Mouse (Mus musculus) layer of hippocampus, adult 8-10 months (tissue): ENCODE results near the gene Map7d1. TPM values are rescaled to one million over a fixed set of nuclear protein-coding genes. Genes with fewer than 3 reads are reported as not detected.

ENCODE experiments used
- DNase-seq, 2 experiments: peaks; one replicate each; pipeline ENCODE4 v3.0.0; 2022; ENCODE audit warnings: low spot score in 2 of 2
- total RNA-seq, 4 experiments: library from RNA; stranded (reverse); gene quantifications; 2 replicates each; pipeline ENCODE4 v1.2.4; 2022

The Map7d1 gene
- 100 to 1,000 TPM; 240 to 257 (median 248) TPM for total RNA-seq

DNA sequence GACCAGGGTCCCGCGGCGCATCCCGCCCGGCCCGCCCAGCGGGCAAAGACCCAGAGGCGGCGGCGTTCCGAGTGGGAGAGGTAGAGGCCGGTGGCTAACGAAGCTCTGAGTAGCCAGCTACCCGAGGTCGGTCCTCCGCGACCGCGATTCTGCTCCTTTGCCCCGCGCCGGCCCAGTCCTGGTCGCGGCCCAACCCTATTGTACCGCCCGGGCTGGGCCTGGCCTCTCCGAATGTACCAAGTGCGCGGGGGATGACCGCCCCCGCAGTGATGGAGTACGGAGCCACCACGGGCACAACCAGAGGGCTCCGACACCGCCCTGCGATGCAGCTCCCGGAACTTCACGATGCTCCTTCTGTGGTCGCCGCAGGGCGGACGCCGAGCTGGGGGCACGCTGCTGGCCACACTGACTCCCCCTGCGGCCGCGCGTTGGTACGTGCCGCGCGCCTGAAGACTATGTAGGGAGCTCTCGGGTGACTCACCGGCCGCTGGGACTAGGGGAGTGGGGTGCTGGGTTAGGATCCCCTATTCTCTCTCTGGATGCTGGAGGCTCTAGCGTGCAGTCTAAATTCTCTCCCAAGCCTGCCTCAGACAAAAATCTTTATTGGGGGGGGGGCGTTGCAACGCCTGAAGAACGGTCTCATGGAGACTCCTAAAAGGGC is at the start of gene Map7d1:
Map7d1 (minus strand) TSS at position 213 of the 661 bp plus-strand sequence.
- peak; percentile 78 to 86 for DNase-seq

DNA sequence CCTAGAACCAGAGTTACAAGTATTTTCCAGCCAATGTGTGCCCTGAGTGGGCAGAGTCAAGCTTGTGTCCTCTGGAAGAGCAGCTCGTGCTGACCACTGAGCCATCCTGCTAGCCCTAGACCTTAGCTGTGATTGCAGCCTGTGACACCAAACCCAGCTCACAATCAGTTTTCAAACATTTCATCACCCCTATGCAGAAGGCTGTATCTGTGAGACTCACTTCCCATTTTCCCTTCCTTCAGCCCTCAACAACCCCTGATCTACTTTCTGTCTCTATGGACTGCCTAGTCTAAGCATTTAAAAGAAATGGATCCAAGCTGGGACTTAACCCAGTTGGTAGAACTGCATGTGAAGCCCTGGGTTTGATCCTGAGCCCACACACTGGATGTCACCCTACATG is 49.3 kb upstream of the Map7d1 start:
- no peak for DNase-seq

DNA sequence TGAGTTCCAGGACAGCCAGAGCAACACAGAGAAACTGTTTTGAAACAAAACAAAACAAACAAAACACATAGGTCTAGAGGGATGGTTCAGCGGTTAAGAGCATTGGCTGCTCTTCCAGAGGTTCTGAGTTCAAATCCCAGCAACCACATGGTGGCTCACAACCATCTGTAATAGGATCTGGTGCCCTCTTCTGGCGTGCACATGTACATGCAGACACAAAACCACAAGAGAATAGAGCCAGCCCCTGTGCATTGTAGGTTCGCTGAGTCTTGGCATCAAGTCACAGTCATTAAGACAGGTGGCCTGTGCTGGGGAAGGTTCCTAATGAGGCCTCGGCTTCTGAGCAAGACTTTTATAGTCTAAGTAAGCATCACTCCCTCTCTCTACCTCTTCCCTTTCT is 47.7 kb upstream of the Map7d1 start:
- DNase-seq: no peak

DNA sequence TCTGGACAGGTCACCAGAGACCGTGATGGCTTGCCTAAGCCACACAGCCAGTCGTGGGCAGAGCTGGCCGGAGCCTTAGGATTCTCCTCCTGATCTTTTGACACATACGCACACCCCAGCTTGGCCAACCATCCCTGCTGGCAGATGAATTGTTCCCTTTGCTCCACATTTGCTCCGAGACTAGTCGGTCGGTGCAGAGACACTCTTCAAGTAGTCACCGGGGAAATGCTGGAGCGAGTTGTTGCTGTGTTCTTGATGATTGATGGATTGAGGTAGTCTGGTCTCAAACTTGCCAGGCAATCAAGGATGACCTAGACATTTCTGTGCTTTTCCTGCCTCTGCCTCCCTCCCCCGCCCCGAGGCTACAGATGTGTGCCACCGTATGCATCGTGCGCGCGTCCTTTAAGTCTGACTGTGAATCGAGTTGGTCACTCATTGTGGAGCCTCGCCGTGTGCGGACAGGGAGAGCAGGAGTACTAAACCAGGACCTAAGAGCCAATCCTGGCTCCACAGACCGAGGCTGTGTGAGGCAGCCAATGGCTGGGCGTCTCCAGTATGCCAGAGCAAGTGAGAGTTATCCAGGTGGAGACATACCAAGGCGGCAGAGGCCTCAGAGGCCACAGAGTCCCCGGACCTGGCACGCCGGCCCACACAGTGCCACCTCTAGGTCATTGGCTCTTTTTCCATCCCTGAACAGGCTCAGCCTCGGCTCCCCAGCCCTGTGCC is 45.6 kb upstream of the Map7d1 start:
- no peak for DNase-seq

DNA sequence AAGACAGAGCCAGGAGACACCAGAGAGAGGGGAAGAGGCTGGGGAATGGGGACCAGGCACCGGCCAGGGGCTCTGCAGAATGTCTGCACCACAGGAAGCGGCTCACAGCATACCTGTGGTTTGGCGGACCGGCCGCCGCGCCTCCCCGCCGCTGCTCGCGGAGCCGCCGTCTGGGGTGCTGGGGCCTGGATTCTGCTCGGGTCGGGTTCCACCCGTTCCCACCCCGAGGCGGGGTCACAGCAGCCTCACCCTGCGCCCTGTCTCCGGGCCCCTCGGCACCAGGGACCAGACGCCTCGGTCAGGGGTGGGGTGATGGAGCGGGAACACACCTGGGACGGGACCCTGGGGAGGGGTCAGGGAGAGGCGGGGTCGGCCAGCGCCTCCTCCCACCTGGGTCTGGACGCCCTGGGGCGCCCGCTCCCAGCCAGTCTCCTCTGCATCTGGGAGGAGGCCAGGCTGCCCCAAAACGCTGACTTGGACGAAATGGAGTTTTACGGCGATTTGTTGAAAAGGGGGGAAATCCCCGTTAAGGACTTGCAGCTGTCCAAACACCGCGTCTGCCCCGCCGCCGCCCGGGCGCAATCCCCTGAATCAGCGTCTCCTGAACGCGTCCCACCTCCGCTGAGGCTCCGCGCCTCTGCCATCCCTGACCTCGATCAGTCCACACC is 44.9 kb upstream of the Map7d1 start:
- no peak for DNase-seq

DNA sequence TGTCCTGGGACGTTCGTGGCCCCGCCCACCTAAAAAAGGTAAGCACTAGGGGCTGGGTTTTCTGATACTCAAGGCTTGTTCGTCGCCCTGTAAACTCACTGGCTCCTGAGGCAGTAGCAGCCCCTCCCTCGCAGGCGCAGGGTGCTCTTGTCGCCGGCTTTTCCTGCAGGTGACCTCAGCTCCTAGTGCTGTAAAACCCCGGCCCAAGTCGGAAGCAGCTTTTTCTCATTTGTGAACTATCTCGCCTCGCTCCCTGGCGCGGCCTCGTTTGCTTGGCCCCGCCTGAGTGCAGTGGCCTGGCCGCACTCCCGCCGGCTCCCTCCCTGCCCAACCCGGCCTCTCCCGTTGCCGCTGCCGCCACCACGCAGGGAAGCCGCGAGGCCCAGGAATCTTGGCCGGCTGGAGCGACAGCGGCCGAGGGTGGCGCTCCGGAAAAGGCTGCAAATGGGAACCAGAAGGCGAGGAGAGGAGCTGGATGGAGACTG is 40.5 kb upstream of the Map7d1 start:
- no peak for DNase-seq

DNA sequence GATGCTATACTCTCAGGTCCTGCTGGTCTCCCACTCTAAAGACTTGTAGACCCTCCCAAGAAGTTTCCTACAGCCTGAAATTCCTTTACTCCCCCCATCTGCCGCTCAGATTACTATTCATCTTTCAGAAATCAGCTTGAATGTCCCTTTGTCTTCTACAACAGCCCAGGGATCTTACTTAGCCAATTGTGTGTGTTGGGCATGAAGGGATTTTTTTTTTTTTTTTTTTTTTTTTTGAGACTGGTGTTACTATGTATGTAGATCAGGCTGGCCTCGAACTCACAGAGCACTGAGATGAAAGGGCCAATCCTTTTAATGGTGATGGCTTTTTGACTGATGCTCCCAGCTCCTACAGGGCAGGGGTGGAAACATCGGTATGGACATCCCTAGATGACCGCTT is 39.8 kb upstream of the Map7d1 start:
- DNase-seq: no peak

DNA sequence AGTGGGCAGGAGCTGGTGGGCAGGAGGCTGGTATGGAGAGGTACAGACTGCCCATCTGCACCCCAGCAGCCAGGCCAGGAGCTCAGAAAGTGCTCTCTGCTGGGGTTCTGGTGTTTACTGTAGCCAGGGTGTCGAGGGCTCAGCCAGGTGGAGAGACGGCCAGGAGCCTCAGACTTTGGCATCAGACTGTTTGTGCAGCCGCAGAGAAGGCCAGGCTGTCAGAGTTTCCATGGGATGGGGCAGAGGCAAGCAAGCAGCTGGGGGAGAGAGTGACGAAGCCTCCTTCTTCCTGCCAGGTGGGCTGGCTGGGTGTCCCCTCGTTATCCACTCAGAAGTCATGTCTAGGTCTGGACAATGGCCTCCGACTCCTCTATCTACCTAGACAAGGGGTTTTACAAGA is 39.0 kb upstream of the Map7d1 start:
- DNase-seq: no peak

DNA sequence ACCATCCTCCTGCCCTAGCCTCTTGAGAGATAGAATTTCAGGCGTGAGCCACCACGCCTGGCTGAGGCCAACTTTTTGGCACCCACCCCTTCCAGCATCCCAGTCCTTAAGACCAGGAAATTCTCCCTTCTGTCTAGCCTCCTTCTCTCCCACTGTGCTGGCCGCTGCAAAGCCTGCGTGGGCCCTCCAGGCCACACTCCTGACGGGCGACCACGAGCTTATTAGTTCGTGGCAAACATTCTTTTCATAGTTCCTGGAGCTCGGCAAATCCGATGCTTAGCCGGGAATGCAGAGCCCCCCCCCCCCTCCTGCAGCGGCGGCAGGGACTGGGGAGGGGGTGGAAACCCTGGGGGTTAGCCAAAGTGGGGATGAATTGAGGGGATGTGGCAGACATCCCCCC is 35.1 kb upstream of the Map7d1 start:
- DNase-seq: no peak

DNA sequence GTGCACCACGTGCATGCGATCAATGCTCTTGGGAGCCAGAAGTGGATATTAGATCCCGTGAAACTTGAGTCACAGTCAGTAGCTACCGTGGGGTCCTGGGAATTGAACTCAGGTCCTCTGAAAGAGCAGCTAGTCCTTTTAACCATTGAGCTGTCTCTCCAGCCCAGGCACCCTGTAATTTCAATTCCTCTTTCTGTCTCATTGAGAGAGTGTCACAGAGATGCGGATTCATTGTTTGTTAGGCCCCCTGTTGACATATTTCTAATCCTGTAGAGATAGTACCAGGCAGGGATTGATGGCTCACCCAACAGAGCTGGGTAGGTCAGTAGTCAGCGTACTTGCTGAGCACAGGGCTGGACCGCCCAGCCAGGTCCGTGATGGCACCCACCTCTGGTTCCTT is 34.2 kb upstream of the Map7d1 start:
- no peak for DNase-seq

DNA sequence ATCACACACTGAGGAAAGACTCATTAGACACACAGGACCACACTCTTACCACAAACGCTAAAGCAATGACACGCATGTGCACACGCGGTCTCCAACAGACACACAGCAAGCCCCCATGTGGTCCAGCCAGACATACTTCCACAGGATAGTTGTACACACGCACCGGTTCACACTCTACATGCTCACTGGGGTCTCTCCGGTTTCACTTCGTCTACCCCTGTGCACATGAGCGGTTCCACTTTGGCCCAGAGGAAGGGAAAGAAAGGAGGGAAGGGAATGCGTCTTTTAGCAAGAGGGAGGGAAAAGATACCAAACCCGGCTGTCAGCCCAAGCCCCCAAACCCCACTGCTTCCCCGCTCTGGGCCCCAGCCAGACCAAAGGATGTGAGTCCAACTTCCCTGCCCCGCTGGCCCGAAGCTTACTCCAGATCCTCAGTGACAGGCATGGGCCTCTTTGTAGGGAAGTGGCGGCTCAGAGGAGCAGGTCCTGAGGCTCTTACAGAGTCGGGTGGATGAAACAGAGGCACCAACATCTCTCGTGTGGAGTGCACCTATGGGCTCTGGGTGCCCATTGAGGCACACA is 32.0 kb upstream of the Map7d1 start:
- no peak for DNase-seq

DNA sequence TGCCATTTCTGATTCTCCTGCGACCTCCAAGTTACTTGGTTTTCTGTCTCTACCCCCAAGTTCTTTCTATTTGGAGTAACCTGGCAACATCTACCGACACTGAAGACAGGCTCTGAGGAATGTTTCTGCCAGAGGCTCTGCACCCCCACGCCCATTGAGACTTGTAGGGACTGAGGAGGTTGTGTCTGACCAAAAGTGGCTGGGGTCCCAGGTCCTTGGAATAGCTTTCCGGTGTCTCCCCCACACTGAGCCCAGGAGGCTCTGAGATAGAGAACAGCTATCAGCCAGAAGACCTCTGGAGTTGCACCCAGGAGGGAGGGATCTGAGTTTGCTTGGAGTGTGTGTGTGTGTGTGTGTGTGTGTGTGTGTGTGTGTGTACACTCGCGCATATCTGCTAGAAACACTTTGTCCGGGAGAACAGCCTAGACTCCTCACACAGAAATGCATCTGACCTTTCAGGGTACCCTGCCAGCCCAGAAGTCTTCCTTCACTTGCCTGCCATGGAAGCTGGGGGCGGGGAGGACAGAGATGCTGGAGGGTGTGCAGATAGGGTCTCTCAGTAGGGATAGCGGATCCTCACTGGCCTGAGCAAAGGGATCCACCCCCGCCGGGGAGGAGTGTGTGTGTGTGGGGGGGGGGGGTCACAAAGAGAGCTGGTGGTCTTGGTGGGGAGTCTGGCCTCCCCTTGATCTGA is 31.3 kb upstream of the Map7d1 start:
- no peak for DNase-seq

DNA sequence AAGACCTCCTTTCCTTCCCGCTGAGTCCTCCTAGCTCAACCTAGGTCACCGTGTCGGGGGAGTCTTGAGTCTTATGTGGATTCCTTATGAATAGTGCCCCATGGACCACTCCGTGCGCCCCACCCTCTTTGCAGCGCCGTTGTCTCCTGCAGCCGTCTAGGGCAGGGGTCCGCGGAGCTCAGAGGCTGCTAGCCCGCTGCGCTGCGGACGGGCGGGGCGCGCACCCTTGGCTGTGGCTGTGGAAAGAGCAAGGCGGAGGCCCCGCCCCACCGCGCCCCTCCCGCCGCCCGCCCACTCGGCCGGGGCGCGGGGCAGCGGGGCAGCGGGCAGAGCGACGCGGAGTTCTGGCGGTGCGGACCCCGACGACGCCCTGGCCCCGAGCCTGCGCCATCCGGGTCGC is 30.3 kb upstream of the Map7d1 start, which contains the start of gene Col8a2:
Col8a2 (plus strand) TSS at position 302 of the 400 bp plus-strand sequence.
- DNase-seq: no peak

DNA sequence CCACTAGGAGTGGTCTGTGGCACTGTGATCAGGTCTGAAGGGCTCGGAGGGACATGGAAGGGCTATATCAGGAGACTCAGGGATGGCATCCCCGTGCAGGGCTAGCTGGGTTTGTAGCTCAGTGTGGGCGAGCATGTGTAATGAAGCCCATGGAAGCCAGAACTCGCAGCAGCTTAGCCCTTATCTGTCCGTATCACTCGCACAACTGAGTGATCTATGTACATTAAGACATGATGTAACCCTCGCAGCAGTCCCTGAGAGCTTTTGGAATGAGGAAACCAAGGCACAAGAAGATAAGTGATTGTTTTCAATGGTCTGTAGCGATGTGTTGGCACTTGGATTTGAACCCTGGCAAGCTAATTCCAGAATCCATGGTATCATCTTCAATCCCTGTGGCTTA is 27.4 kb upstream of the Map7d1 start:
- DNase-seq: no peak

DNA sequence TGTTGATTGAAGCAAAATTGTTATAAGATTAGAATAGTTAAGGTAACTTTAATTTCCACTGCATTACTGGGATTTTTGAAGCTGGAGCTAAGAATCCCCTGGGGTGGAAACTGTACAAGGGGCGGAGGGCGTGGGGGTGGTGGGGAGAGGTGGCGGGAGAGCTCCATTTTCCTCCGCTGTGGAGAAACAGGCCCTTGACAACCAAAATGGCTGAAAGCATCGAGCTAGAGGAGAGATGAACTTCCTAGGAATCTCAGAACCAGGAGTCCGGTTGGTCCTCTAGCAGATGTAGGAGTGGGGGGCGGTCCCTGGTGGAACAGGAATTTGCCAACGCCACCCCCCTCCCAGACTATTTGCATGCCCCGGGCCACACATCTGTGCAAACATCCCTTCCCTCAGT is 25.6 kb upstream of the Map7d1 start:
- DNase-seq: no peak

DNA sequence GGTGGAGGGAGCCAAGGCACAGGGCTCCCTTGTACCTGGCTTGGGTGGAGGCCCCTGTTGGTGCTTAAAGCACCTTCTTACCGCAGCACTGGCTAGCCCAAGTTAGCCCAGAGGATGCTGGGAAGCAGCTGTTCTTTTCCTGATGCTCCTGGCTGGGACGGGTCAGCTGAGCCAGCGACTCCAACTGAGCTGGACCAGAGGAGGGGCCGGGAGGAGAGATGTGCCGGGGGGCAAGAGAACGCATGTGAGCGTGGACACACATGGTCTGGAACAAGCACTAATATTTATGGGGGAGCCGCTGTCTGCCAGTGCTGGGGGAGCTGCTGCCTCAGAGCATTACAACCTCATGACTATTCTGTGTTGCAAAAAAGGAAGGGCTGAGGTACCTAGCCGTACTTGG is 22.8 kb upstream of the Map7d1 start:
- DNase-seq: no peak

DNA sequence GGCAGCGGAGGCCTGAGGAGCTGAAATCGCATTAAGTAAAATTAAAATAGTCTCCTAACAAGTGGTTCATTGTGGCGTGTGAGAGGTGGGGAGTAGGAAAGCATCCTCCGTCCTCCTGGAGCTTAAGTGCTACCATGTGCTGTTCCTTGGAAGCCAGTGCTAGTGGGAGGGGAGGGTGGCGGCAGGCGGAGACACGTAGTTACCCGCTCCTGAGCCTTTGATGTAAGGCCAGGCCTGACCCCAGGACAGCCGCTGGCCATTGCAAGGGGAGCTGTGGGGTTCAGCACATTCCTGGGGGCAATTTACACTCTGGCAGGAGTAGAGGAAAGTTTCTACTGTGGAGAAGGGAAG is 22.4 kb upstream of the Map7d1 start:
- no peak for DNase-seq

DNA sequence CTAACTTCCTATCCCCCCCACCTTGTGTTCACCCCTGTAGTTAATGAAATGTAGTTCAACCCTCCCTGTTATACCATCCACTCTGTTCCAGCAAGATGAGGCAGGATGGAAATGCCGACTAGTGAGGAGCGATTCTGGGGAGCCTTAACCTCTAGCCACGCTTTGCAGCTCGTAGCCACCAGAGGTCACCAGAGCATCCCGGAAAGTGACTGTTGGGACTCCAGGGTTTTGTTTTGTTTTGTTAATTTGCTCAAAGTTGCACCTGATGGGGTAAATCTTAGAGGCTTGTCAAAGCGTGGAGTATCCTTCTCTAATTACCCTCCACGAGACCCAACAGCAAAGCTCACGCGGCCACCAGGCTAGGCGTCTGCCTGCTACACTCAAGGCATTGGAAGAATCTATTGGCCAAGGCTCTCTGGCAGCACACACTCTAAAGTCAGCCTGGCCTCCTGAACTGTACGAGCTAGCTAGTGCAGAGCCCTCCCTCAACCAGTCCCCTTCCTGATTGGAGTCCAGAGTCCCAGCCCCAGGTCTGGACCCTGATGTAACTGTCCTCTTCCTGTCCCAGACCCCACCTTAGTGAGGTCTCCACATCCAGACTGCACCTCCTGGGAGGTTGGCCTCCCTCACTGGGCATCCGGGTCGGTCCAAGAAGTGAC is 21.9 kb upstream of the Map7d1 start:
- DNase-seq: no peak

DNA sequence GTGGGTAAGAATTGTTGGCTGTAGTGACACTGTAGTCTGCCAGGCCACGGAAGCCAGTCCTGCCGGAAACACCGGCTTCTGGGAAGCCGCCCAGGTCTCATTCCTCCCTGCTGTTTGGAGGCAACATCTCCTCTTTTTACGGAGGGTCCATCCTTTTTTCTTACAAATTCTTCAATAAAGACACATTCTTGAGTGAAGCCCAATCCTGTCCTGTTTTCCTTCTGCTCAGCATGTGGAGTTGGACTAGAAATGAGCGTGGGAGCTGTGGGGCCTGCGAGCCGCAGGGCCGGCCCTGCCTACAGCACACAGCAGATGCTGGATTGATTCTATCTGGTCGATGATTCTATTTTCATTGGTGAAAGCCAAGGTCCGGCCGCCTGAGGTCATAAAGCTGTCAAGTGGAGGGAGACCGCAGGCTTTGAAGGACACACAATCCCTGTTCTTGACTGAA is 19.6 kb upstream of the Map7d1 start:
- DNase-seq: no peak

DNA sequence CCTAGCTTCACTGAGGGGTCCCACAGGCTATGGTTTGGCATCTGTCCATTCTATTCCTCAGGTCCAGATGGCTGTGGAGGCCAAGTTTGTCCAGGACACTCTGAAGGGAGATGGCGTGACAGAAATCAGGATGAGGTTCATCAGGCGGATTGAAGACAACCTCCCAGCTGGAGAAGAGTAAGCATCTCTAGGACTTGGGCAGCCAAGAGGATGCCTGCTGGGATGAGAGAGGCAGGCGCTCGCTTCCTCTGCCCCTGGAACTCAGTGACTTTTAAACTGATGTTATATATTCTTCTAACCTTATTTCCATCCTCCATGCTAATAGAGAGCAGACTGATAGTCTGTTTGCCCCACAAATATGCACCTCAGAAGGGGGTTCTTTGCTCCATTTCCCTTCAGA is 18.9 kb upstream of the Map7d1 start:
- no peak for DNase-seq

DNA sequence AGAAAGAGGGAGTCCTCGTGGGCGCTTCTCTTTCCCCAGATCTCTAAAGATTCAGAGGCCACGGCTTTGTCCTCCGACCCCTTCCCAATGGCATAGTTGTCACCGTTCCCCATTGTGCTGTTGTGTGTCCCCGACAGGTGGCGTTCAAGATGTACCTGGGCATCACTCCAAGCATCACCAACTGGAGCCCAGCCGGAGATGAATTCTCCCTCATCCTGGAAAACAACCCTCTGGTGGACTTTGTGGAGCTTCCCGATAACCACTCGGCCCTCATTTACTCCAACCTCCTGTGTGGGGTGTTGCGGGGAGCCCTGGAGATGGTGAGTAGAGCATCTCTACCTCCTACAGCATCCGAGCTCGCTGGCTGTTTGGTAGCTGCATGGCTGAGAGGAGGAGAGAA is 17.6 kb upstream of the Map7d1 start:
- peak; percentile 44 to 63 for DNase-seq
